In genomic region chr12:79750253-79751125, GRCm38 (mm10) we compare ENCODE assay signal across 8 mouse cellular contexts.
DNase-seq lines count a peak whose midpoint lies in the region; ATAC-seq and TF ChIP-seq lines count a peak whose summit lies in the region.

No protein-coding gene starts in this region.

- ATAC-seq in kidney, postnatal 0 days (replicated peaks; ENCODE audit: low FRiP score, low read depth): no peak
- ATAC-seq in embryonic facial prominence, embryonic 11.5 days (replicated peaks; ENCODE audit: insufficient number of reproducible peaks, low FRiP score, low TSS enrichment, low read depth): peak; percentile 63; the same call in 1 of the 2 replicates
- peak; percentile 71 for ATAC-seq in heart, embryonic 16.5 days (replicated peaks; ENCODE audit: extremely low read depth, insufficient read depth, low FRiP score)
- 0 out of 2 replicates have a peak, but pooled peaks have one; percentile 23 for ATAC-seq in liver, embryonic 11.5 days (replicated peaks; ENCODE audit: low FRiP score)
- peak; percentile 76 for ATAC-seq in midbrain, embryonic 16.5 days

- H3K27ac ChIP-seq in kidney, postnatal 0 days: peak overlapping the region; percentile 43
- peak overlapping the region; percentile 49; the same call in 1 of the 2 replicates for H3K27ac ChIP-seq in embryonic facial prominence, embryonic 11.5 days (replicated peaks; ENCODE audit: low read depth, low read length)
- peak overlapping the region; percentile 79 for H3K27ac ChIP-seq in heart, embryonic 16.5 days (ENCODE audit: low read length)
- H3K27ac ChIP-seq in liver, embryonic 11.5 days (ENCODE audit: low read depth, low read length): no peak overlapping the region
- peak overlapping the region; percentile 43 for H3K27ac ChIP-seq in midbrain, embryonic 16.5 days (ENCODE audit: low read length)

- no peaks in the 10 kb centered on the region for H3K36me3 ChIP-seq in kidney, postnatal 0 days (ENCODE audit: insufficient read depth, low read length)
- H3K36me3 ChIP-seq in embryonic facial prominence, embryonic 11.5 days (replicated peaks; ENCODE audit: control insufficient read depth, insufficient read depth, low read depth, low read length): no peaks in the 10 kb centered on the region
- H3K36me3 ChIP-seq in heart, embryonic 16.5 days (ENCODE audit: control insufficient read depth, insufficient read depth): no peaks in the 10 kb centered on the region
- no peaks in the 10 kb centered on the region for H3K36me3 ChIP-seq in liver, embryonic 11.5 days (ENCODE audit: control insufficient read depth, insufficient read depth, low read length)
- no peaks in the 10 kb centered on the region for H3K36me3 ChIP-seq in midbrain, embryonic 16.5 days (ENCODE audit: control insufficient read depth, insufficient read depth, low read length)

- DNase-seq in kidney, postnatal 0 days (ENCODE audit: low spot score): peak; percentile 75
- DNase-seq in kidney, adult 18-20 months: no peak
- peak; percentile 61 for DNase-seq in embryonic facial prominence, embryonic 11.5 days (ENCODE audit: low spot score)
- no peak for DNase-seq in liver, embryonic 11.5 days (ENCODE audit: low spot score)
- DNase-seq in ovary, postnatal 14 days (ENCODE audit: low spot score): no peak
- no peak for DNase-seq in c-Kit-positive CD71-positive TER-119-positive erythroid progenitor cells, embryonic 14.5 days (ENCODE audit: low spot score)

- 44% methylated on average over 10 of the region's 10 CpGs for WGBS in kidney, postnatal 0 days
- 19% methylated on average over 10 of the region's 10 CpGs for whole genome bisulfite sequencing in embryonic facial prominence, embryonic 11.5 days
- 27% methylated on average over 10 of the region's 10 CpGs for WGBS in heart, embryonic 16.5 days
- WGBS in liver, embryonic 11.5 days: 43% methylated on average over 10 of the region's 10 CpGs
- 7% methylated on average over 10 of the region's 10 CpGs for WGBS in midbrain, embryonic 16.5 days

- H3K27me3 ChIP-seq in kidney, postnatal 0 days (ENCODE audit: insufficient read depth, low read length): no peaks in the 10 kb centered on the region
- H3K27me3 ChIP-seq in embryonic facial prominence, embryonic 11.5 days (ENCODE audit: control insufficient read depth, insufficient read depth, low read length): no peaks in the 10 kb centered on the region
- no peaks in the 10 kb centered on the region for H3K27me3 ChIP-seq in heart, embryonic 16.5 days (ENCODE audit: control insufficient read depth, insufficient read depth, low read length)
- no peaks in the 10 kb centered on the region for H3K27me3 ChIP-seq in liver, embryonic 11.5 days (replicated peaks; ENCODE audit: control insufficient read depth, insufficient read depth, low read length)
- H3K27me3 ChIP-seq in midbrain, embryonic 16.5 days (ENCODE audit: control insufficient read depth, insufficient read depth, low read depth, low read length): no peaks in the 10 kb centered on the region

- H3K4me3 ChIP-seq in kidney, postnatal 0 days (replicated peaks; ENCODE audit: low read depth, low read length): no peak overlapping the region
- no peak overlapping the region for H3K4me3 ChIP-seq in embryonic facial prominence, embryonic 11.5 days (ENCODE audit: low read depth, low read length)
- H3K4me3 ChIP-seq in heart, embryonic 16.5 days (ENCODE audit: low read length): peak overlapping the region; percentile 16
- no peak overlapping the region for H3K4me3 ChIP-seq in liver, embryonic 11.5 days (ENCODE audit: low read depth, low read length)
- no peak overlapping the region for H3K4me3 ChIP-seq in midbrain, embryonic 16.5 days (ENCODE audit: low read depth, low read length)

- TF ChIP-seq CTCF in kidney, postnatal 0 days (IDR thresholded peaks at IDR 0.05; ENCODE audit: low read depth): no peak

- no peaks in the 10 kb centered on the region for H3K9me3 ChIP-seq in kidney, postnatal 0 days (replicated peaks; ENCODE audit: low read length)
- no peaks in the 10 kb centered on the region for H3K9me3 ChIP-seq in embryonic facial prominence, embryonic 11.5 days (replicated peaks; ENCODE audit: control insufficient read depth, low read length)
- H3K9me3 ChIP-seq in heart, embryonic 16.5 days (replicated peaks; ENCODE audit: control insufficient read depth, low read length): no peaks in the 10 kb centered on the region
- no peaks in the 10 kb centered on the region for H3K9me3 ChIP-seq in liver, embryonic 11.5 days (ENCODE audit: control insufficient read depth, low read length)
- H3K9me3 ChIP-seq in midbrain, embryonic 16.5 days (replicated peaks; ENCODE audit: control insufficient read depth, low read length, poor library complexity, severe bottlenecking): no peaks in the 10 kb centered on the region

- no peak overlapping the region for H3K4me2 ChIP-seq in kidney, postnatal 0 days (ENCODE audit: low read length)
- no peak overlapping the region for H3K4me2 ChIP-seq in embryonic facial prominence, embryonic 11.5 days (ENCODE audit: low read depth, low read length)
- H3K4me2 ChIP-seq in heart, embryonic 16.5 days (ENCODE audit: low read depth, low read length): peak overlapping the region; percentile 53
- no peak overlapping the region for H3K4me2 ChIP-seq in liver, embryonic 11.5 days
- H3K4me2 ChIP-seq in midbrain, embryonic 16.5 days (ENCODE audit: low read length): peak overlapping the region; percentile 29

- peaks cover 49% of the 10 kb centered on the region for H3K4me1 ChIP-seq in kidney, postnatal 0 days (replicated peaks; ENCODE audit: insufficient read depth, low read length)
- H3K4me1 ChIP-seq in embryonic facial prominence, embryonic 11.5 days (ENCODE audit: control insufficient read depth, insufficient read depth, low read length): peaks cover 19% of the 10 kb centered on the region
- peaks cover 59% of the 10 kb centered on the region for H3K4me1 ChIP-seq in heart, embryonic 16.5 days (ENCODE audit: control insufficient read depth, insufficient read depth, low read length)
- peaks cover 19% of the 10 kb centered on the region for H3K4me1 ChIP-seq in liver, embryonic 11.5 days (replicated peaks; ENCODE audit: control insufficient read depth, insufficient read depth, low read length)
- peaks cover 26% of the 10 kb centered on the region for H3K4me1 ChIP-seq in midbrain, embryonic 16.5 days (ENCODE audit: control insufficient read depth, insufficient read depth, low read length)

- no peak overlapping the region for H3K9ac ChIP-seq in kidney, postnatal 0 days (ENCODE audit: low read depth, low read length)
- peak overlapping the region; percentile 23 for H3K9ac ChIP-seq in embryonic facial prominence, embryonic 11.5 days (replicated peaks; ENCODE audit: low read length)
- peak overlapping the region; percentile 53 for H3K9ac ChIP-seq in heart, embryonic 16.5 days (ENCODE audit: low read length)
- H3K9ac ChIP-seq in liver, embryonic 11.5 days (ENCODE audit: low read depth, low read length): no peak overlapping the region
- H3K9ac ChIP-seq in midbrain, embryonic 16.5 days (ENCODE audit: low read depth, low read length): peak overlapping the region; percentile 14; the same call in 1 of the 2 replicates

Comparison
In these comparisons a context has a peak if more than half of its experiments do, and no peak if none do; other contexts are left out.
1. DNase-seq: peak in kidney, postnatal 0 days (single experiment) and embryonic facial prominence, embryonic 11.5 days (single experiment); none in kidney, adult 18-20 months (single experiment), liver, embryonic 11.5 days (single experiment), ovary, postnatal 14 days (single experiment) and c-Kit-positive CD71-positive TER-119-positive erythroid progenitor cells, embryonic 14.5 days (single experiment).
2. H3K4me2 ChIP-seq: peak in heart, embryonic 16.5 days (single experiment) and midbrain, embryonic 16.5 days (single experiment); none in kidney, postnatal 0 days (single experiment), embryonic facial prominence, embryonic 11.5 days (single experiment) and liver, embryonic 11.5 days (single experiment).
3. H3K9ac ChIP-seq: peak in embryonic facial prominence, embryonic 11.5 days (single experiment), heart, embryonic 16.5 days (single experiment) and midbrain, embryonic 16.5 days (single experiment); none in kidney, postnatal 0 days (single experiment) and liver, embryonic 11.5 days (single experiment).